Mouse (Mus musculus) neural tube, embryonic 11.5 days (tissue): Measurements from ENCODE around the gene Hhip. TPM values are rescaled to one million over a fixed set of nuclear protein-coding genes. Genes with fewer than 3 reads are reported as not detected.

Source experiments
- ATAC-seq: fragments of 200-750 bp; cut with Nextera tagmentation; 2 replicates; pipeline ENCODE4 v1.8.0; 2017; ENCODE audit warnings: moderate number of reproducible peaks, mild to moderate bottlenecking, moderate TSS enrichment, moderate library complexity; ENCODE audit not compliant: insufficient read depth, low FRiP score, low TSS enrichment
- DNase-seq: peaks from one replicate; pipeline ENCODE4 v3.0.0-alpha.2; 2015; ENCODE audit warnings: low spot score
- H3K27ac ChIP-seq: fragments of 300-500 bp; sonication (generic); 2 replicates; pipeline ENCODE4 v1.5.1; 2014; ENCODE audit warnings: low read depth, mild to moderate bottlenecking, low read length
- H3K27me3 ChIP-seq: fragments of 300-500 bp; sonication (generic); 2 replicates; pipeline ENCODE4 v1.6.1; 2014; ENCODE audit warnings: mild to moderate bottlenecking, low read length, mixed read lengths; ENCODE audit not compliant: control insufficient read depth, insufficient read depth
- H3K36me3 ChIP-seq: fragments of 300-500 bp; sonication (generic); 2 replicates; pipeline ENCODE4 v1.6.1; 2014; ENCODE audit warnings: mild to moderate bottlenecking, low read length, moderate library complexity, mixed read lengths; ENCODE audit not compliant: control insufficient read depth, insufficient read depth
- H3K4me1 ChIP-seq: fragments of 300-500 bp; sonication (generic); 2 replicates; pipeline ENCODE4 v1.6.1; 2014; ENCODE audit warnings: low read length, mixed read lengths; ENCODE audit not compliant: control insufficient read depth, insufficient read depth
- H3K4me2 ChIP-seq: fragments of 300-500 bp; sonication (generic); 2 replicates; pipeline ENCODE4 v1.6.1; 2014; ENCODE audit warnings: low read depth, mild to moderate bottlenecking, moderate library complexity
- H3K4me3 ChIP-seq: fragments of 300-500 bp; sonication (generic); 2 replicates; pipeline ENCODE4 v1.5.1; 2014; ENCODE audit warnings: low read depth, low read length
- H3K9ac ChIP-seq: fragments of 300-500 bp; sonication (generic); 2 replicates; pipeline ENCODE4 v1.6.1; 2014; ENCODE audit warnings: mild to moderate bottlenecking, low read length
- H3K9me3 ChIP-seq: fragments of 300-500 bp; sonication (generic); 2 replicates; pipeline ENCODE4 v1.6.1; 2016; ENCODE audit warnings: low read length; ENCODE audit not compliant: control insufficient read depth
- WGBS: fragments of 180-500 bp; shearing (Covaris S2); extraction: QIAGEN DNeasy Blood & Tissue Kit; methylation state at CpG from one replicate; pipeline ENCODE4 v1.1.7; 2014; 5-methylcytosine and 5-hydroxymethylcytosine counted together
- polyA plus RNA-seq: library from polyadenylated mRNA; unstranded; fragments of >200 nt; fragmentation: Nextera tagmentation; extraction: Ambion mirVana; gene quantifications from 2 replicates; pipeline ENCODE4 v1.2.1, GENCODE M21; 2014

The Hhip gene
- polyA plus RNA-seq: 3.2 and 3.5 TPM in 2 replicates

DNA sequence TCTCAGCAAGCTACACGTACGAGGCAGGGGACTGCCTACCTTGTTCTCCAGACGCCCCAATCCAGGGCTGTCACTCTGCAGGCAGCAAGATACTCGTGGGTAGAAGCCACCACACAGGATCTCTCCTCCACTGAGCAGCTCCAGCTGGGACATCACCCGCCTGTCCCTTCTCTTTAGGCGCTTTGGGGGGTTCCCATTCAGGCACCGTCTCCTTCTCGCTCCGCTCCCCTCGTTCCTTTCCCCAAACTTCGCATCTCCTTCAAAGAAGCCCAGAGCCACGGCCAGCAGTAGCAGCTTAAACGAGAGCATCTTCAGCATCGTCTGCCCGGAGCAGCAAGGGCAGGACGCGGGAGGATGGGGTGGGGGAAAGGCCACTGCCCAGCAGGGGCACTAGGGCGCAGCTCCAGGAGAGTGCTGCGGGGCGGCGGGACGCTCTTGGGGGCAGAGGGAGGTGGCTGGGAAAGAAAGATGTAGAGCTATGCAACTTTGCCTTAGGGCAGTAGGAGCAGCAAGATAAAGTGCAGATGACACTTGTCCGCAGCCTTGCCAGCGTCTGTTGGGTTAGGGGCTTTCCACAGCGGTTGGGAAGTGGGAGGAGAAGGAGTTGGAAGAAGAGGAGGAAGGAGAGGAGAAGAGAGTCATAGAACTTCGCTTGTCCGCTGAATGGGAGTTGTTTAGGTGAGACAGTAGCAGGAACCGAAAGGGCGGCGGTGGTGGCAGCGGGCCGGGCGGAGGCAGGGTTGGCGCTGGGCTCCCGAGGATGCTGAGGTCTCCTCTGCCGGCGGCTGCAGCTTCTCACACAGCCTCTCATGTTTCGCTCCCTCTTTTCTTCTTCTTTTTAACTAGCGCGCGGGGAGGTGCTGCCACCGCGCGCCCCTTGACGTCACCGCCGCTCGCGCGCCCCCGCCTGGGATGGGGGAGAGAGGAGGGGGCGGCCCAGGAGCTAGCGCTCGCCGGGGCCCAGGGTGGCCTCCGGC lies at the start of gene Hhip:
TSS of gene Hhip (minus strand) at position 809 of the 977 bp plus-strand sequence.
- Histone ChIP-seq H3K9ac (peak within 1 kb of the TSS; percentile 44), H3K27me3 (peaks cover 5% of the 10 kb centered on the region; the same call in 1 of the 2 replicates), H3K36me3 (no peaks in the 10 kb centered on the region), H3K4me1 (peaks cover 20% of the 10 kb centered on the region), H3K27ac (no peak within 1 kb of the TSS), H3K4me3 (peak within 1 kb of the TSS; percentile 49), H3K4me2 (peak within 1 kb of the TSS; percentile 88), H3K9me3 (no peaks in the 10 kb centered on the region)
- under 1% methylated on average over 36 of the region's 56 CpGs for WGBS
- ATAC-seq (peak; percentile 48), DNase-seq (peak; percentile 75)

- Histone ChIP-seq H3K9ac (no peak overlapping the region), H3K9me3 (no peaks in the 10 kb centered on the region), H3K36me3 (no peaks in the 10 kb centered on the region), H3K4me1 (no peaks in the 10 kb centered on the region), H3K27me3 (no peaks in the 10 kb centered on the region), H3K4me2 (no peak overlapping the region), H3K27ac (no peak overlapping the region), H3K4me3 (no peak overlapping the region)
- 89% methylated on average over 2 of the region's 2 CpGs for WGBS
- DNase-seq: no peak
- no peak for ATAC-seq
Measured at GRCm38 (mm10) chr8:80087021-80087420, 29.2 kb upstream of the Hhip start.

GRCm38 (mm10) chr8:80058193-80058592 lies 387 bp upstream of the Hhip start:
- Histone ChIP-seq H3K9ac (peak overlapping the region; percentile 9; the same call in 1 of the 2 replicates), H3K4me3 (peak overlapping the region; percentile 49), H3K4me1 (peaks cover 20% of the 10 kb centered on the region), H3K36me3 (no peaks in the 10 kb centered on the region), H3K27ac (no peak overlapping the region), H3K4me2 (peak overlapping the region; percentile 88), H3K27me3 (peaks cover 5% of the 10 kb centered on the region; the same call in 1 of the 2 replicates), H3K9me3 (no peaks in the 10 kb centered on the region)
- ATAC-seq (no peak), DNase-seq (peak; percentile 35)
- WGBS: 3% methylated on average over 7 of the region's 12 CpGs

GRCm38 (mm10) chr8:80056331-80057070 lies 1.3 kb downstream of the Hhip start:
- no peak overlapping the region for H3K27ac ChIP-seq
- ATAC-seq (peak; percentile 38; the same call in 1 of the 2 replicates), DNase-seq (peak; percentile 25)
- WGBS: 5% methylated on average over 13 of the region's 13 CpGs
- no peaks in the 10 kb centered on the region for H3K36me3 ChIP-seq
- peak overlapping the region; percentile 88 for H3K4me2 ChIP-seq
- peaks cover 20% of the 10 kb centered on the region for H3K4me1 ChIP-seq
- peak overlapping the region; percentile 44; the same call in 1 of the 2 replicates for H3K9ac ChIP-seq
- peak overlapping the region; percentile 49 for H3K4me3 ChIP-seq
- H3K9me3 ChIP-seq: no peaks in the 10 kb centered on the region
- H3K27me3 ChIP-seq: peaks cover 5% of the 10 kb centered on the region; the same call in 1 of the 2 replicates

- no peaks in the 10 kb centered on the region for H3K36me3 ChIP-seq
- H3K4me3 ChIP-seq: no peak overlapping the region
- DNase-seq (peak; percentile 73), ATAC-seq (peak; percentile 74)
- H3K9ac ChIP-seq: no peak overlapping the region
- H3K4me1 ChIP-seq: peaks cover 20% of the 10 kb centered on the region
- H3K27ac ChIP-seq: no peak overlapping the region
- under 1% methylated on average over 10 of the region's 10 CpGs for WGBS
- no peaks in the 10 kb centered on the region for H3K9me3 ChIP-seq
- H3K4me2 ChIP-seq: peak overlapping the region; percentile 88
- H3K27me3 ChIP-seq: peaks cover 5% of the 10 kb centered on the region; the same call in 1 of the 2 replicates
Measured at GRCm38 (mm10) chr8:80055777-80056176, 2.0 kb downstream of the Hhip start.

DNA sequence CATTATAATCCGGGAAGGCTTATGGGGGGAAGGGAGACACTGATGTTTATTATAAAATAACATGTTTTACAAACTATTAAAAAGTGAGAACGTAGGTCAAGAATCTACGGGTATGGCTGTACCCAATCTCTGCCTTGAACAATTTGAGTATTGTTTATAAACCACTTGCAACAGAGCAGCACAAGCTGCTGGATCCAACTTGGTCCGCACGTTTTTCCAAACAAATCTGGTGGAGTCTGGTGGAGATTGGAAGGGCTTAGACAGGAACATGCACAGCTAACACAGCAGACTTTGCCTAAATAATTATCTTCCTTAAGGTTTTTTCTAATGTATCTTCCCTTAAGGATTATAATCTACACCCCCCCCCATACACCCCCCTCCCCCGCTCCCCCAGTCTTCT lies 2.7 kb downstream of the Hhip start:
- no peak for ATAC-seq
- Histone ChIP-seq H3K27ac (no peak overlapping the region), H3K27me3 (peaks cover 5% of the 10 kb centered on the region; the same call in 1 of the 2 replicates)

GRCm38 (mm10) chr8:80054216-80054615 lies 3.6 kb downstream of the Hhip start:
- Histone ChIP-seq H3K36me3 (no peaks in the 10 kb centered on the region), H3K9ac (no peak overlapping the region), H3K27ac (no peak overlapping the region), H3K9me3 (no peaks in the 10 kb centered on the region), H3K27me3 (peaks cover 5% of the 10 kb centered on the region; the same call in 1 of the 2 replicates), H3K4me2 (peak overlapping the region; percentile 5; the same call in 1 of the 2 replicates), H3K4me1 (peaks cover 20% of the 10 kb centered on the region), H3K4me3 (no peak overlapping the region)
- ATAC-seq: no peak
- WGBS: 10% methylated on average over 4 of the region's 4 CpGs
- peak; percentile 21 for DNase-seq

More for the DNA sequence above, 2.7 kb downstream of the Hhip start:
- Histone ChIP-seq H3K36me3 (no peaks in the 10 kb centered on the region), H3K4me3 (no peak overlapping the region), H3K4me1 (peaks cover 20% of the 10 kb centered on the region), H3K4me2 (peak overlapping the region; percentile 88), H3K9me3 (no peaks in the 10 kb centered on the region), H3K9ac (no peak overlapping the region)
- no peak for DNase-seq
- WGBS: 44% methylated on average over 6 of the region's 6 CpGs

- Histone ChIP-seq H3K4me3 (no peak overlapping the region), H3K9ac (no peak overlapping the region), H3K27me3 (peaks cover 3% of the 10 kb centered on the region; the same call in 1 of the 2 replicates), H3K9me3 (no peaks in the 10 kb centered on the region), H3K4me1 (peaks cover 20% of the 10 kb centered on the region), H3K27ac (no peak overlapping the region), H3K4me2 (no peak overlapping the region), H3K36me3 (no peaks in the 10 kb centered on the region)
- no peak for DNase-seq
- ATAC-seq: no peak
- WGBS: 73% methylated on average over 1 of the region's 1 CpGs
Measured at GRCm38 (mm10) chr8:80052838-80053237, 5.0 kb downstream of the Hhip start.
